Mouse (Mus musculus): ENCODE results near the gene Tat. TPM values are rescaled to one million over a fixed set of nuclear protein-coding genes. Genes with fewer than 3 reads are reported as not detected.

The Tat gene
- total and polyA plus RNA-seq, 3 experiments, result 0.22 TPM; not detected in 2

DNA sequence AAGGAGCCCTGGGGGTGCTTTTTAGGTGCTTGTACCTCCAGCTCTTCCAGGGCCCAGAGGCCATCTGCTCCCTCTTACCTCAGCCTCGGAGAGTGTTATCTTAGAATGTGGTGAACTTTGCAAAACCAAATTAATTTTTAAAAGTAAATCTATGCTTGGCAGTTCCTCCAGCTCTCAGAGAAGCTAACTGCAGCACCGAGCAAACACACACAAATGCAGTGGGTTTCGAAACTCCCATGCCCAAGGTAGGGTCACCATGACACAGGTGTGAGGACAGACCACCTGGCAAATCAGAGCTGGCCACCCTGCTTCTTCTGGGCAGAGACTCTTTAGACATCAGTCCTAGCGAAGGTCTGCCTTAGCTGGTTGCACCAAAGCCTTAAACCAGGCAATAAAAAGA lies 17.3 kb upstream of the Tat start:
- Histone ChIP-seq H3K4me3 (ENCODE audit: low read depth, low read length) (no peak overlapping the region), H3K27me3 (ENCODE audit: insufficient read depth, low read length) (peaks cover 11% of the 10 kb centered on the region; the same call in 1 of the 2 replicates), H3K4me1 (ENCODE audit: insufficient read depth, low read depth, low read length) (no peaks in the 10 kb centered on the region), H3K36me3 (replicated peaks) (no peaks in the 10 kb centered on the region), H3K9me3 (replicated peaks) (no peaks in the 10 kb centered on the region)
- DNase-seq (ENCODE audit: low spot score) (no peak), ATAC-seq (ENCODE audit: extremely low read depth, insufficient number of reproducible peaks, low FRiP score, poor library complexity, severe bottlenecking) (no peak)
- TF ChIP-seq CTCF (IDR thresholded peaks at IDR 0.05; ENCODE audit: low read depth, low read length) (no peak), TAL1 (conservative IDR thresholded peaks at IDR 0.05; ENCODE audit: low read depth, low read length) (no peak), GATA2 (IDR thresholded peaks at IDR 0.05; ENCODE audit: borderline replicate concordance, low read depth, low read length) (no peak), GATA1 (IDR thresholded peaks at IDR 0.05; ENCODE audit: borderline replicate concordance, low read length) (no peak), POLR2AphosphoS5 (IDR thresholded peaks at IDR 0.05; ENCODE audit: insufficient replicate concordance, low read depth, low read length) (no peak)

- Histone ChIP-seq H3K4me1 (ENCODE audit: insufficient read depth, low read depth, low read length) (no peaks in the 10 kb centered on the region), H3K4me3 (ENCODE audit: low read depth, low read length) (no peak overlapping the region), H3K27me3 (ENCODE audit: insufficient read depth, low read length) (no peaks in the 10 kb centered on the region), H3K9me3 (replicated peaks) (no peaks in the 10 kb centered on the region), H3K36me3 (replicated peaks) (no peaks in the 10 kb centered on the region)
- ATAC-seq (ENCODE audit: extremely low read depth, insufficient number of reproducible peaks, low FRiP score, poor library complexity, severe bottlenecking), result no peak
- no peak for DNase-seq (ENCODE audit: low spot score)
- TF ChIP-seq TAL1 (conservative IDR thresholded peaks at IDR 0.05; ENCODE audit: low read depth, low read length) (no peak), GATA1 (IDR thresholded peaks at IDR 0.05; ENCODE audit: borderline replicate concordance, low read length) (no peak), POLR2AphosphoS5 (IDR thresholded peaks at IDR 0.05; ENCODE audit: insufficient replicate concordance, low read depth, low read length) (no peak)
Observed at GRCm38 (mm10) chr8:109979339-109979738, 10.9 kb upstream of the Tat start.

DNA sequence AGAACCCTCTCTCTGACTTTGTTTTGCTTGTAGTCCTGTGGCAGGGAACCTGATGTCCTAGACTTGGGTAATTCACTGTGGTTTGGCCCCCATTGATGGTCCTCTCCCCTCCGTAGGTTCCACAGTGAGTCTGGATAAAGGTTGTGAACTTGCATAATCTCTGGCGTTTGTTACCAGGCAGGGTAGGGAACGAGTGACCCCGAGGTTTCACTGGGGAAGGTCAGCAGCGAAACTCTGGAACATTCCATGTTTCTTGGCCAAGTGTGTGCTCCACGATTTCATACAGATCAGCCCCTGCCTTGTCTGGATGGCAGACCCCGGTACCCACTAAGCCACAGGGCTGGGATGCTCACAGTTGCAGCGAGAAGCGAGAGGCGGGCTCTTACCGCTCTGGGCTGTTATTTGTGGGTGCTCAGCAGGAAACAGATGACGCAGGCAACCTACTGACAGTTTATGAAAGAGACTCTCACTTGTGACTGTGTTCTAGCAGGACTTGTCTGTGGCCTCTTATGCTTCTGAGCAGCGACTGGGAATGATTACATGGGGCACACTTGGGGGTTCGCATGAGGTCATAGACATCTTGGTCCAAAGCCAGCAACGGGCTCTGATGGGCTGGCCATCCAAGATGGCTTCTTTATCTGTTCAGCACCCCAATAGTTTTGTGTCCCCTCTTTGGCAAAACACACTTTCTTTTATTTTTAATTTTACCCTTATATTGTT lies 7.7 kb upstream of the Tat start:
- no peak for TF ChIP-seq TAL1 (conservative IDR thresholded peaks at IDR 0.05; ENCODE audit: low read depth, low read length)
- no peak for TF ChIP-seq POLR2AphosphoS5 (IDR thresholded peaks at IDR 0.05; ENCODE audit: insufficient replicate concordance, low read depth, low read length)
- TF ChIP-seq GATA1 (IDR thresholded peaks at IDR 0.05; ENCODE audit: borderline replicate concordance, low read length), result no peak
- TF ChIP-seq CTCF (IDR thresholded peaks at IDR 0.05; ENCODE audit: low read depth, low read length), result no peak
- TF ChIP-seq GATA2 (IDR thresholded peaks at IDR 0.05; ENCODE audit: borderline replicate concordance, low read depth, low read length), result no peak
- Histone ChIP-seq H3K36me3 (replicated peaks) (no peaks in the 10 kb centered on the region), H3K27me3 (ENCODE audit: insufficient read depth, low read length) (0 out of 2 replicates have a peak, but pooled peaks cover 2% of the 10 kb centered on the region), H3K9me3 (replicated peaks) (no peaks in the 10 kb centered on the region), H3K4me3 (ENCODE audit: low read depth, low read length) (no peak overlapping the region), H3K4me1 (ENCODE audit: insufficient read depth, low read depth, low read length) (no peaks in the 10 kb centered on the region)
- DNase-seq (ENCODE audit: low spot score), result no peak
- ATAC-seq (ENCODE audit: extremely low read depth, insufficient number of reproducible peaks, low FRiP score, poor library complexity, severe bottlenecking), result no peak

- H3K9me3 ChIP-seq (replicated peaks), result no peaks in the 10 kb centered on the region
- ATAC-seq (ENCODE audit: extremely low read depth, insufficient number of reproducible peaks, low FRiP score, poor library complexity, severe bottlenecking) (no peak), DNase-seq (ENCODE audit: low spot score) (no peak)
- TF ChIP-seq TAL1 (conservative IDR thresholded peaks at IDR 0.05; ENCODE audit: low read depth, low read length) (no peak), GATA2 (IDR thresholded peaks at IDR 0.05; ENCODE audit: borderline replicate concordance, low read depth, low read length) (no peak), CTCF (IDR thresholded peaks at IDR 0.05; ENCODE audit: low read depth, low read length) (no peak), GATA1 (IDR thresholded peaks at IDR 0.05; ENCODE audit: borderline replicate concordance, low read length) (no peak), POLR2AphosphoS5 (IDR thresholded peaks at IDR 0.05; ENCODE audit: insufficient replicate concordance, low read depth, low read length) (no peak)
- H3K4me1 ChIP-seq (ENCODE audit: insufficient read depth, low read depth, low read length), result no peaks in the 10 kb centered on the region
- 0 out of 2 replicates have a peak, but pooled peaks cover 2% of the 10 kb centered on the region for H3K27me3 ChIP-seq (ENCODE audit: insufficient read depth, low read length)
- no peaks in the 10 kb centered on the region for H3K36me3 ChIP-seq (replicated peaks)
- no peak overlapping the region for H3K4me3 ChIP-seq (ENCODE audit: low read depth, low read length)
Observed at GRCm38 (mm10) chr8:109983944-109984343, 6.3 kb upstream of the Tat start.

DNA sequence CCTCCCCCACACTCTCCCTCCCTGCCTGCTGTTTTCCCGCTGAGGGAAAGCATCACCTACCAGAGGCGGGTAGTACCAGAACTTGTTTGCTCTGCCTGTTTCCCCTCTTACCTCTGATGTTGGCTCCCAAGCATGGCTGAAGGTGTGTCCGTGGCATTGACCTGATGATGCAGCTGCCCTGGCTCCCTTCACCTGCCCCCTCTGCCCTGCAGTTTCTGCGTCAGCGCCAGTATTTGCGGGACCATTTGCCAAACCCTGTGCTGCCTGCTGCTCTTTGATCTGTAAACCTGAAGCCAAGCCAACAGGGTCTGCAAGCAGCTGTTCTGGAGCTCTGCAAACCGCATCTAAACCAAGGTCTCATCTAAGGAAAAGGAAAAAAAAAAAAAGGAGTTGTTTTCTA lies 3.9 kb upstream of the Tat start:
- DNase-seq (ENCODE audit: low spot score), result no peak
- no peaks in the 10 kb centered on the region for H3K36me3 ChIP-seq (replicated peaks)

GRCm38 (mm10) chr8:109987776-109988175 lies 2.5 kb upstream of the Tat start:
- Histone ChIP-seq H3K36me3 (replicated peaks) (no peaks in the 10 kb centered on the region), H3K4me1 (ENCODE audit: insufficient read depth, low read depth, low read length) (no peaks in the 10 kb centered on the region), H3K9me3 (replicated peaks) (no peaks in the 10 kb centered on the region), H3K4me3 (ENCODE audit: low read depth, low read length) (no peak overlapping the region), H3K27me3 (ENCODE audit: insufficient read depth, low read length) (0 out of 2 replicates have a peak, but pooled peaks cover 2% of the 10 kb centered on the region)
- no peak for TF ChIP-seq POLR2AphosphoS5 (IDR thresholded peaks at IDR 0.05; ENCODE audit: insufficient replicate concordance, low read depth, low read length)
- ATAC-seq (ENCODE audit: extremely low read depth, insufficient number of reproducible peaks, low FRiP score, poor library complexity, severe bottlenecking), result no peak
- no peak for DNase-seq (ENCODE audit: low spot score)

More for the DNA sequence above, 3.9 kb upstream of the Tat start:
- Histone ChIP-seq H3K27me3 (ENCODE audit: insufficient read depth, low read length) (0 out of 2 replicates have a peak, but pooled peaks cover 2% of the 10 kb centered on the region), H3K9me3 (replicated peaks) (no peaks in the 10 kb centered on the region), H3K4me1 (ENCODE audit: insufficient read depth, low read depth, low read length) (no peaks in the 10 kb centered on the region), H3K4me3 (ENCODE audit: low read depth, low read length) (no peak overlapping the region)
- ATAC-seq (ENCODE audit: extremely low read depth, insufficient number of reproducible peaks, low FRiP score, poor library complexity, severe bottlenecking), result no peak
- TF ChIP-seq POLR2AphosphoS5 (IDR thresholded peaks at IDR 0.05; ENCODE audit: insufficient replicate concordance, low read depth, low read length), result no peak
- TF ChIP-seq CTCF (IDR thresholded peaks at IDR 0.05; ENCODE audit: low read depth, low read length), result no peak
